In genomic region chr5:34187601-34188316, GRCm38 (mm10) we compare ENCODE assay signal across 8 mouse cellular contexts. TPM values are rescaled to one million over a fixed set of nuclear protein-coding genes. Genes with fewer than 3 reads are reported as not detected.
DNase-seq lines count a peak whose midpoint lies in the region; ATAC-seq lines count a peak whose summit lies in the region.

Mxd4 (minus strand) TSS chr5:34187720.

- H3K9ac ChIP-seq in intestine, embryonic 14.5 days (ENCODE audit: low read length), result peak within 1 kb of the TSS; percentile 73

- intact Hi-C loops in left cerebral cortex, postnatal 14 days (cut with DNase I), result loop anchor here (10.0 kb wide), 1 partner anchor 93 kb away; no protein-coding TSS in a partner anchor

- DNase-seq in adrenal gland, adult 18-20 months (ENCODE audit: low spot score in 2 of 2), result peak; percentile 94 to 95
- peak; percentile 98 for DNase-seq in embryo, embryonic 11 days
- DNase-seq in gastrocnemius, postnatal 25 days, result peak; percentile 100
- peak; percentile 97 for DNase-seq in intestine, embryonic 14.5 days (ENCODE audit: low spot score)
- DNase-seq in left cerebral cortex, postnatal 14 days (ENCODE audit: low spot score in 2 of 2), result peak; percentile 99 to 100
- DNase-seq in mesoderm, embryonic 11.5 days (ENCODE audit: low read depth, low spot score), result peak; percentile 99
- peak; percentile 100 for DNase-seq in right cerebral cortex, postnatal 36 days (ENCODE audit: low spot score in 2 of 2)
- peak; percentile 99 for DNase-seq in yolk sac, embryonic 10.5 days (ENCODE audit: low spot score)

- peak; percentile 99 for ATAC-seq in intestine, embryonic 14.5 days (replicated peaks; ENCODE audit: low FRiP score, low TSS enrichment, low read depth)

- H3K27ac ChIP-seq in intestine, embryonic 14.5 days (ENCODE audit: low read depth), result peak within 1 kb of the TSS; percentile 85

- H3K4me2 ChIP-seq in intestine, embryonic 14.5 days (ENCODE audit: low read length), result peak within 1 kb of the TSS; percentile 70

- no peaks in the 10 kb centered on the region for H3K9me3 ChIP-seq in intestine, embryonic 14.5 days (ENCODE audit: control insufficient read depth, low read length)

- H3K27me3 ChIP-seq in intestine, embryonic 14.5 days (replicated peaks; ENCODE audit: control insufficient read depth, insufficient read depth, low read length), result no peaks in the 10 kb centered on the region

- under 1% methylated on average over 60 of the region's 60 CpGs for WGBS in intestine, embryonic 14.5 days

- H3K4me1 ChIP-seq in intestine, embryonic 14.5 days (replicated peaks; ENCODE audit: control insufficient read depth, insufficient read depth, low read length), result peaks cover 10% of the 10 kb centered on the region

- H3K36me3 ChIP-seq in intestine, embryonic 14.5 days (ENCODE audit: control insufficient read depth, insufficient read depth, low read length), result 0 out of 2 replicates have a peak, but pooled peaks cover 10% of the 10 kb centered on the region

- H3K4me3 ChIP-seq in intestine, embryonic 14.5 days (ENCODE audit: low read depth, low read length), result peak within 1 kb of the TSS; percentile 91

RNA-seq across cellular contexts. Expression of gene Mxd4, which starts in this region (rescaled TPM):
- total RNA-seq in adrenal gland, adult 18-20 months (2021), result 100 to 1,000 TPM; 108 to 114 TPM
- total RNA-seq in gastrocnemius, postnatal 25 days (2021), result 10 to 100 TPM; 27.2 to 43.3 TPM
- polyA plus RNA-seq in intestine, embryonic 14.5 days (2014; fragmentation: Nextera tagmentation; extraction: Ambion mirVana), result 26.2 and 29.1 TPM in 2 replicates
- total RNA-seq in left cerebral cortex, postnatal 14 days (2021), result 10 to 100 TPM; 75.4 to 87.4 TPM

Comparison
In these comparisons a context has a peak if more than half of its experiments do, and no peak if none do; other contexts are left out.
1. Peak in every context shown above with its lines: DNase-seq, ATAC-seq, H3K4me3 ChIP-seq and H3K27ac ChIP-seq.